Mouse (Mus musculus) gastrocnemius, postnatal 4 days (tissue): ENCODE data around the gene Scn9a. TPM values are rescaled to one million over a fixed set of nuclear protein-coding genes. Genes with fewer than 3 reads are reported as not detected.

Experiments used
- DNase-seq, 2 experiments: peaks; one replicate each; pipeline ENCODE4 v3.0.0; 2021 to 2022; ENCODE audit warnings: low spot score in 2 of 2, mixed read lengths in 2 of 2
- total RNA-seq, 2 experiments: library from RNA; stranded (reverse); gene quantifications; 2 replicates each; pipeline ENCODE4 v1.2.3; 2021

Gene Scn9a
- total RNA-seq, 2 experiments from 2014 or later, result 0.05 to 0.07 TPM

DNA sequence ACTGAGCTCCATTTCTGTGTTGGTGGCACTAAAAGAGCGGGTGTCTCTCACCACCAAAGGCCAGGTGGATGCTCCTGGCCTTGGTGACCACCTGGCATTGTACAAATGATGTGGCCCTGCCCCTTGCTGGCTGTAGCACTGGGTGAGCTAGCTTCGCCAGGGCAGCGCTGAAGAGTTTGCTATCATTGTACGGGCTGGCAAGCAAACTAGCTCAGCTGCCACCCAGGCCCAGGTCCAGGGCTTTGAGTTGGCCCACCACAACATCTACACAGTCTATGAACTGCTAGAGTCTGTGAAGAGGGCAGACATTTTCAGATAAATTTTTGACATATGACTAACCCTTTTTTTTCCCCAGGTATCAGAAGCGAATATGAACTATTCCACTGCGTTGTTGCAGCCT, 170.8 kb downstream of the Scn9a start:
- DNase-seq, result no peak

DNA sequence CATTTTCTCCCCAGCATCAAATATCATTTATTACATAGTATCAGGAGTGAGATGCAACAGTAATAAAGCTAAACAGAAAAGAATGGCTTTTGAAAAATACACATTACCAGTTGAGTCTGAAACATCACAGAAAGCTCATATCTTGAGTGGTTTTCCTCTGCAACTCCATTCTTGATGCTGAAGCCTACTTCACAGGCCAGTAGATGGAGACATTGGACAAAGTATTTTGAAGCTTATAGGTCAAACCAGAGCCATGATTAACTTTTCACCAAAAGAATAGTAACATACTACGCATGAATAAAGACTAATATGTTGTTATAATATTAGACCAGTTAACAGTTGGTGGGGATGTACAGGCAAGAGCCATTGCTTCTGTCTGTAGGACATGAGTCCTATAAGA, 172.3 kb downstream of the Scn9a start:
- DNase-seq, result no peak

DNA sequence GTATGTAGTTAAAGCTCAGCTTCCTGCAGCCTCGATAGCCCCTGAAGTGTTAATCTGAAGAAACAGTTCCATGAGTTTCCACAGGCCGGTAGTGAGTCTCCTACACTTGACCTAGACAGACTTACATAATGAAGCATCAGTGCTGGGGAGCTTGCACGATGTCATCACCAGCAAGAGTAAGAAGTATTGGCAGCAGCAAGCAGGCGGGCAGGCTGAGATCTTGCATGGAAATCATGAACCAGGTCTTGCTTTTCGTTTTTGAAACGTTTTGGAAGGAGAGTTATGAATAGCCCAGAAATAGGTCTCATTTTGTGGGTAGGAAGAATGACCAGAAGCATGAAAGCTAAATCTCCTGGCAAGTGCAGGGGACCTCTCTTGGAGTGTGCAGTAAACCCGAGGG, 194.1 kb downstream of the Scn9a start, which contains the start of gene Scn1a:
Gene Scn1a, minus strand, starts transcription at position 130 of the 400 bp plus-strand sequence.
- no peak for DNase-seq

DNA sequence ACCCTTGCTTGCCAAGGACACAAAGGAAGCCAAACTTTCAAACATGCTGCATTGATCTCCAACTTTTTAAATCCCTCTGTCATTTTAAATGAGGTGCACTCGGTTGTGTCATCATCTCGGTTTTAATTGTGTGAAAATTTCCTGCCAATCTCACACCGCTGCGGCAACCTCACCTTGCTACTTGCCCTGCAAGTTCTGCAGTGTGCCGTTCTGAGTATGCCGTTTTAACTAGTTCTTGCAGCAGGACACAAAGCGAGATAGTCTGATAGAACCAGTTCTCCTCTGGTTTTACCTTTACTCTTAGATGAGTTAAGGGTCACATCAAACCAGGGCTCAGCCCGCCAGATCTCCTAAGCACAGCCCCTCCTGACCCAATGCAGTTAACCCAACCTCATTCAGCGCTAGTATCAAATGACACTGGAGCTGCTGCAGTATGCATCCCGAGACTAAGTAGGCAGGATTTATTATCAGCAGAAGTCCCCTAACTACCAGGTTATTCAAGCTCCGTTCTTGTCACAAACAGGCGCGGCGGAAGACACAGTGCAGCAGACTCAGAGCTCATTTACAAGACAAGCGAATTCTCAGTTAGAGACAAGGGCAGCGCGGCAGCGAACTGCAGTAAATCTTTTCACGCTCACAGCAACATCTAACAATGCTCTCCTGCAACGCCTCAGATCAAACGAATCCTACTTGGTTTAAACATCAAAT, 194.8 kb downstream of the Scn9a start:
- no peak for DNase-seq

DNA sequence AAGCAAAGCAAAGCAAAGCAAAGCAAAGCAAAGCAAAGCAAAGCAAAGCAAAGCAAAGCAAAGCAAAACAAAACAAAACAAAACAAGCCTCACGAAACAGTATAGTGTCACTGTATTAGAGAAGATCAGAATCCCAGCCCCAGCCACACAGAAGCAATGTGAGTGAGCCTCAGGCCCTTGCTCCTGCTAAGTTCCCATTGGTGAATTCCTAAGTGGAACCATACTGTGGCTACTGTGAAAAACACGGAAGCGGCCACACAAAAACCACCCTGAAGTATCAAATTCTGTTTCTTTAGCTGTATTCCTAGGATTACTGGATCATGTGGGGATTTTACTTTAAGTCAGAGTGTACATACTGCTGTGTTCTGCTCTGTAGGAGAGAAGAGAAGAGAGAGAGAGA, 198.5 kb downstream of the Scn9a start:
- no peak for DNase-seq

Other genes with a start within 250 kb of the Scn9a start
- under 1 TPM in 1 of 2 experiments, not detected in 1; 0.07 TPM for gene Scn1a, start 194.1 kb downstream of the Scn9a start, total RNA-seq
- gene Scn7a, start 150.0 kb upstream of the Scn9a start, total RNA-seq, result 1 to 10 TPM; 2.4 to 2.5 TPM